Mouse (Mus musculus): ENCODE data around the gene Gm17455.

The Gm17455 gene

GRCm38 (mm10) chr10:60373937-60374578 is 25.5 kb upstream of the Gm17455 start:
- peak; percentile 62 for DNase-seq

- no peak for DNase-seq
These were observed 22.8 kb upstream of the Gm17455 start for GRCm38 (mm10) chr10:60376704-60377103.

GRCm38 (mm10) chr10:60379419-60379957 is 20.0 kb upstream of the Gm17455 start:
- DNase-seq: no peak

- no peak for DNase-seq
These were observed 19.3 kb upstream of the Gm17455 start for GRCm38 (mm10) chr10:60380229-60380628.

- DNase-seq: no peak
These were observed 18.2 kb upstream of the Gm17455 start for GRCm38 (mm10) chr10:60381142-60381925.

GRCm38 (mm10) chr10:60388332-60388731 is 11.2 kb upstream of the Gm17455 start:
- no peak for DNase-seq

GRCm38 (mm10) chr10:60389447-60389865 is 10.1 kb upstream of the Gm17455 start:
- DNase-seq: no peak

- DNase-seq: no peak
These were observed 9.2 kb upstream of the Gm17455 start for GRCm38 (mm10) chr10:60390177-60390903.

- no peak for DNase-seq
These were observed 8.6 kb upstream of the Gm17455 start for GRCm38 (mm10) chr10:60390904-60391420.

- no peak for DNase-seq
These were observed 7.9 kb upstream of the Gm17455 start for GRCm38 (mm10) chr10:60391661-60392060.

GRCm38 (mm10) chr10:60394936-60395335 is 4.6 kb upstream of the Gm17455 start:
- DNase-seq: no peak

- DNase-seq: no peak
These were observed 3.9 kb upstream of the Gm17455 start for GRCm38 (mm10) chr10:60395605-60396004.

GRCm38 (mm10) chr10:60398051-60398814 is 1.3 kb upstream of the Gm17455 start:
- no peak for DNase-seq

GRCm38 (mm10) chr10:60400507-60401295 is 1.2 kb downstream of the Gm17455 start:
- no peak for DNase-seq

GRCm38 (mm10) chr10:60405460-60406177 is 6.1 kb downstream of the Gm17455 start:
- peak; percentile 36 for DNase-seq

GRCm38 (mm10) chr10:60407831-60408230 is 8.3 kb downstream of the Gm17455 start:
- peak; percentile 76 for DNase-seq

- DNase-seq: peak; percentile 27
These were observed 12.3 kb downstream of the Gm17455 start for GRCm38 (mm10) chr10:60411794-60412193.

- DNase-seq: no peak
These were observed 14.2 kb downstream of the Gm17455 start for GRCm38 (mm10) chr10:60413756-60414155.

GRCm38 (mm10) chr10:60417041-60417440 is 17.5 kb downstream of the Gm17455 start:
- no peak for DNase-seq

- DNase-seq: peak; percentile 85
These were observed 18.6 kb downstream of the Gm17455 start for GRCm38 (mm10) chr10:60418137-60418536.

GRCm38 (mm10) chr10:60419624-60420023 is 20.1 kb downstream of the Gm17455 start:
- DNase-seq: no peak

Measured in kidney, postnatal 10 days (tissue).